Mouse (Mus musculus) myocyte (in vitro differentiated cells): ENCODE results near the gene Dus1l.
"Not testable (repeated sequence)": the region's sequence is repeated elsewhere in the genome, so short reads cannot be mapped to it uniquely, and the experiment has no call there.

Experiments
- E2F4 ChIP-seq: IDR thresholded peaks from one replicate; pipeline ENCODE4 v1.6.1; 2011; ENCODE audit warnings: mild to moderate bottlenecking, control low read depth, moderate library complexity; ENCODE audit not compliant: insufficient read depth
- POLR2A ChIP-seq: IDR thresholded peaks from one replicate; pipeline ENCODE4 v1.6.1; 2011; ENCODE audit warnings: low read depth, mild to moderate bottlenecking, control low read depth, moderate library complexity; ENCODE audit not compliant: insufficient read length
- SRF ChIP-seq: IDR thresholded peaks from one replicate; pipeline ENCODE4 v1.6.1; 2011; ENCODE audit warnings: low read depth; ENCODE audit not compliant: control insufficient read depth, insufficient read length

- not testable (repeated sequence) for TF ChIP-seq E2F4, SRF, POLR2A
These were observed 33.5 kb downstream of the Dus1l start, which contains the start of gene Hmga1b for GRCm38 (mm10) chr11:120762672-120763041.
